Mouse (Mus musculus) testis, adult 2 months (tissue): ENCODE results near the gene Lilr4b.

Experiments
- CTCF ChIP-seq: fragments of 200-500 bp; IDR thresholded peaks from 2 replicates; pipeline ENCODE4 v1.5.1; 2012; ENCODE audit warnings: low read depth, mild to moderate bottlenecking, inconsistent platforms, low read length, moderate library complexity; ENCODE audit not compliant: control insufficient read depth, insufficient read depth, insufficient replicate concordance
- POLR2A ChIP-seq: fragments of 200-500 bp; IDR thresholded peaks from 2 replicates; pipeline ENCODE4 v1.6.1; 2012; ENCODE audit warnings: low read depth, mild to moderate bottlenecking, inconsistent platforms, low read length, moderate library complexity; ENCODE audit not compliant: control insufficient read depth

DNA sequence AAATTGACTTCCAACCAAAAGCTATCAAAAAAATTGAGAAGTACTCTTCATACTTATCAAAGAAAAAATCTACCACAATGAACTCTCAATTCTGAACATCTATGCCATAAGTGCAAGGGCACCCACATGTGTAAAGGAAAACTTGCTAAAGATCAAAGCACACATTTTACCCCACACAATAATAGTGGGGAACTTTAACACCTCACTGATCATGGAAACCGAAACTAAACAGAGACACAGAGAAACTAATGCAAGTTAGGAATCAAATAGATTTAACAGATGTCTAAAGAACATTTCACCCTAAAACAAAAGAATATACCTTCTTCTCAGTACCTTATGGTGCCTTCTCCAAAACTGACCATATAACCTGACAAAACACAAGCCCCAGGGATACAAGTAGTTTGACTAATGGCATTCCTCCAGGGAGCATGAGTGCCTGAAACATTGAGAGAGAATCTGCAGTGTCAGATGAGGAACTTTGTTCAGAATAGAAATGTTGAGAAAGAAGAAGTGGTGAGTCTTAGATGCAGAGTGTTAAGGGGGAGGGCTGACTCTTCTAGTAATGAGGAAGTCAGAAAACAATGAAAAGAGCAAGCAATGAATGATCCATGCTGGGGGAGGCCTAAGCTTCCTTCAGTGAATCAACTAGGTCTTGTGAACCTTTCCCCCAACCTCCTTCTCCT, 26.7 kb upstream of the Lilr4b start:
- no peak for TF ChIP-seq POLR2A
- no peak for TF ChIP-seq CTCF
